Mouse (Mus musculus): ENCODE results near the gene Pten.
"Not testable (repeated sequence)": the region's sequence is repeated elsewhere in the genome, so short reads cannot be mapped to it uniquely, and the experiment has no call there.

DNA sequence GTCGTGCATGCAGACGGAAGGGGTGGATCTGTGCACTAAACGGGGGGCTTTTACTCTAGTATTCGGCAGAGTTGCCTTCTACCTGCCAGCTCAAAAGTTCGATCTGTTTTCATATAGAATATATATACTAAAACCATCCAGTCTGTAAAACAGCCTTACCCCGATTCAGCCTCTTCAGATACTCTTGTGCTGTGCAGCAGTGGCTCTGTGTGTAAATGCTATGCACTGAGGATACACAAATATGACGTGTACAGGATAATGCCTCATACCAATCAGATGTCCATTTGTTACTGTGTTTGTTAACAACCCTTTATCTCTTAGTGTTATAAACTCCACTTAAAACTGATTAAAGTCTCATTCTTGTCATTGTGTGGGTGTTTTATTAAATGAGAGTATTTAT, 65.7 kb downstream of the Pten start:
- TF ChIP-seq TAL1 (conservative IDR thresholded peaks at IDR 0.05; ENCODE audit: low read depth, low read length); CTCF (IDR thresholded peaks at IDR 0.05; ENCODE audit: low read depth, low read length); GATA2 (IDR thresholded peaks at IDR 0.05; ENCODE audit: borderline replicate concordance, low read depth, low read length); GATA1 (IDR thresholded peaks at IDR 0.05; ENCODE audit: borderline replicate concordance, low read length): not testable (repeated sequence)

Data from G1E (cell line).